Mouse (Mus musculus): Measurements from ENCODE around the gene Tmem220.

Gene Tmem220

GRCm38 (mm10) chr11:67024867-67025477 is at the start of gene Tmem220:
TSS of gene Tmem220 (plus strand) at chr11:67025154.
- DNase-seq (ENCODE audit: low spot score): peak; percentile 95

GRCm38 (mm10) chr11:66975606-66976330 is 49.2 kb upstream of the Tmem220 start:
- DNase-seq (ENCODE audit: low spot score): no peak

- no peak for DNase-seq (ENCODE audit: low spot score)
These were observed 43.4 kb upstream of the Tmem220 start for GRCm38 (mm10) chr11:66981336-66982115.

GRCm38 (mm10) chr11:66982794-66983193 is 42.2 kb upstream of the Tmem220 start:
- DNase-seq (ENCODE audit: low spot score): no peak

- no peak for DNase-seq (ENCODE audit: low spot score)
These were observed 41.4 kb upstream of the Tmem220 start for GRCm38 (mm10) chr11:66983422-66984164.

- DNase-seq (ENCODE audit: low spot score): peak; percentile 45
These were observed 40.5 kb upstream of the Tmem220 start for GRCm38 (mm10) chr11:66984165-66985135.

- no peak for DNase-seq (ENCODE audit: low spot score)
These were observed 39.7 kb upstream of the Tmem220 start for GRCm38 (mm10) chr11:66985136-66985702.

- no peak for DNase-seq (ENCODE audit: low spot score)
These were observed 32.8 kb upstream of the Tmem220 start for GRCm38 (mm10) chr11:66992150-66992549.

GRCm38 (mm10) chr11:66993674-66994073 is 31.3 kb upstream of the Tmem220 start:
- DNase-seq (ENCODE audit: low spot score): no peak

GRCm38 (mm10) chr11:66996446-66996845 is 28.5 kb upstream of the Tmem220 start:
- no peak for DNase-seq (ENCODE audit: low spot score)

- no peak for DNase-seq (ENCODE audit: low spot score)
These were observed 26.2 kb upstream of the Tmem220 start for GRCm38 (mm10) chr11:66998467-66999403.

GRCm38 (mm10) chr11:67000671-67001070 is 24.3 kb upstream of the Tmem220 start:
- DNase-seq (ENCODE audit: low spot score): no peak

- DNase-seq (ENCODE audit: low spot score): no peak
These were observed 23.2 kb upstream of the Tmem220 start for GRCm38 (mm10) chr11:67001717-67002116.

GRCm38 (mm10) chr11:67002911-67003310 is 22.0 kb upstream of the Tmem220 start:
- no peak for DNase-seq (ENCODE audit: low spot score)

GRCm38 (mm10) chr11:67007961-67008360 is 17.0 kb upstream of the Tmem220 start:
- DNase-seq (ENCODE audit: low spot score): no peak

GRCm38 (mm10) chr11:67008528-67008927 is 16.4 kb upstream of the Tmem220 start:
- no peak for DNase-seq (ENCODE audit: low spot score)

- no peak for DNase-seq (ENCODE audit: low spot score)
These were observed 14.5 kb upstream of the Tmem220 start for GRCm38 (mm10) chr11:67010430-67010829.

GRCm38 (mm10) chr11:67011635-67012034 is 13.3 kb upstream of the Tmem220 start:
- no peak for DNase-seq (ENCODE audit: low spot score)

GRCm38 (mm10) chr11:67017801-67018591 is 7.0 kb upstream of the Tmem220 start:
- DNase-seq (ENCODE audit: low spot score): no peak

All from c-Kit-positive CD71-positive TER-119-positive erythroid progenitor cells, embryonic 14.5 days (primary cell).